Mouse (Mus musculus): ENCODE data around the gene Golph3. TPM values are rescaled to one million over a fixed set of nuclear protein-coding genes. Genes with fewer than 3 reads are reported as not detected.
A peak's percentile ranks its signal among the peaks of the same experiment; 100 is the strongest.

Golph3 gene
- total and polyA plus RNA-seq, 3 experiments = 81.1 to 149 (median 99.2) TPM

- peak; percentile 34; the same call in 1 of the 2 replicates for TF ChIP-seq GATA1 (IDR thresholded peaks at IDR 0.05; ENCODE audit: low read depth, low read length)
- TF ChIP-seq MXI1 (IDR thresholded peaks at IDR 0.05; ENCODE audit: low read depth, low read length) = peak; percentile 16; the same call in 1 of the 2 replicates
- TF ChIP-seq CTCF (IDR thresholded peaks at IDR 0.05 in 2 of 3, conservative IDR thresholded peaks at IDR 0.05 in 1 of 3; ENCODE audit: control insufficient read depth in 1 of 3, insufficient read depth in 1 of 3, low read depth in 2 of 3, low read length in 3 of 3, poor library complexity in 1 of 3, severe bottlenecking in 1 of 3) = no peak
- TF ChIP-seq EP300 (IDR thresholded peaks at IDR 0.05; ENCODE audit: low read depth in 1 of 2, low read length in 2 of 2) = peak; percentile 18 to 56; a peak in 3 of 4 replicates
- TF ChIP-seq ETS1 (IDR thresholded peaks at IDR 0.05; ENCODE audit: low read depth, low read length) = peak; percentile 58; the same call in 1 of the 2 replicates
- no peak for TF ChIP-seq RAD21 (IDR thresholded peaks at IDR 0.05; ENCODE audit: low read depth, low read length)
- no peak for TF ChIP-seq CHD1 (IDR thresholded peaks at IDR 0.05; ENCODE audit: low read depth, low read length)
- no peak for TF ChIP-seq JUND (IDR thresholded peaks at IDR 0.05; ENCODE audit: low read depth, low read length)
- TF ChIP-seq KAT2A (conservative IDR thresholded peaks at IDR 0.05; ENCODE audit: low read depth, low read length) = no peak
- no peak for TF ChIP-seq HCFC1 (IDR thresholded peaks at IDR 0.05; ENCODE audit: low read depth, low read length)
- no peak for TF ChIP-seq POLR2AphosphoS5 (IDR thresholded peaks at IDR 0.05; ENCODE audit: borderline replicate concordance, low read depth, low read length)
- no peak for TF ChIP-seq ZMIZ1 (IDR thresholded peaks at IDR 0.05; ENCODE audit: low read depth, low read length)
- peak; percentile 38 for TF ChIP-seq TCF12 (IDR thresholded peaks at IDR 0.05; ENCODE audit: low read depth, low read length)
- no peak for TF ChIP-seq POLR2A (IDR thresholded peaks at IDR 0.05; ENCODE audit: control insufficient read depth in 1 of 2, insufficient read depth in 1 of 2, low read depth in 1 of 2, low read length in 2 of 2, poor library complexity in 1 of 2)
- no peak for TF ChIP-seq POLR2AphosphoS2 (IDR thresholded peaks at IDR 0.05; ENCODE audit: low read length)
- no peak for TF ChIP-seq BHLHE40 (IDR thresholded peaks at IDR 0.05; ENCODE audit: borderline replicate concordance, low read depth, low read length)
- no peak for TF ChIP-seq TBP (IDR thresholded peaks at IDR 0.05; ENCODE audit: low read depth, low read length)
- TF ChIP-seq E2F4 (IDR thresholded peaks at IDR 0.05; ENCODE audit: borderline replicate concordance, low read depth, low read length) = no peak
- Histone ChIP-seq H3K9me3 (replicated peaks; ENCODE audit: insufficient read depth, low read length) (no peaks in the 10 kb centered on the region), H3K4me3 (ENCODE audit: control insufficient read depth in 1 of 2, insufficient read depth in 1 of 2, low read depth in 2 of 2, low read length in 2 of 2) (no peak overlapping the region), H3K27me3 (ENCODE audit: control insufficient read depth in 1 of 2, insufficient read depth in 2 of 2, low read length in 2 of 2) (no peaks in the 10 kb centered on the region), H3K9ac (ENCODE audit: control insufficient read depth, low read depth, low read length, poor library complexity, severe bottlenecking) (no peak overlapping the region), H3K4me1 (ENCODE audit: control insufficient read depth in 1 of 2, insufficient read depth in 2 of 2, low read length in 2 of 2) (peaks cover 0 to 4% of the 10 kb centered on the region in 2 experiments; a peak in 2 of 4 replicates), H3K36me3 (ENCODE audit: control insufficient read depth in 1 of 2, insufficient read depth in 2 of 2, low read length in 2 of 2) (peaks cover 0 to 8% of the 10 kb centered on the region in 2 experiments; a peak in 2 of 4 replicates), H3K79me2 (ENCODE audit: control insufficient read depth, insufficient read depth, low read length, poor library complexity) (no peaks in the 10 kb centered on the region), H3K27ac (ENCODE audit: control insufficient read depth, low read depth, low read length) (no peak overlapping the region)
- no peak for DNase-seq (ENCODE audit: low read depth, low spot score)
These were observed 29.5 kb upstream of the Golph3 start for GRCm38 (mm10) chr15:12291757-12292156.

- no peaks in the 10 kb centered on the region for H3K27me3 ChIP-seq (ENCODE audit: control insufficient read depth in 1 of 2, insufficient read depth in 2 of 2, low read length in 2 of 2)
- H3K79me2 ChIP-seq (ENCODE audit: control insufficient read depth, insufficient read depth, low read length, poor library complexity) = no peaks in the 10 kb centered on the region
- no peak overlapping the region for H3K9ac ChIP-seq (ENCODE audit: control insufficient read depth, low read depth, low read length, poor library complexity, severe bottlenecking)
- no peak for DNase-seq (ENCODE audit: low read depth, low spot score)
- TF ChIP-seq MAX (IDR thresholded peaks at IDR 0.05; ENCODE audit: low read length) (no peak), SIN3A (IDR thresholded peaks at IDR 0.05; ENCODE audit: low read length) (no peak), MXI1 (IDR thresholded peaks at IDR 0.05; ENCODE audit: low read depth, low read length) (no peak), HCFC1 (IDR thresholded peaks at IDR 0.05; ENCODE audit: low read depth, low read length) (no peak), ZC3H11A (IDR thresholded peaks at IDR 0.05; ENCODE audit: low read depth, low read length) (no peak), E2F4 (IDR thresholded peaks at IDR 0.05; ENCODE audit: borderline replicate concordance, low read depth, low read length) (no peak), POLR2AphosphoS2 (IDR thresholded peaks at IDR 0.05; ENCODE audit: low read length) (no peak), MAZ (IDR thresholded peaks at IDR 0.05; ENCODE audit: low read depth, low read length) (no peak), CHD1 (IDR thresholded peaks at IDR 0.05; ENCODE audit: low read depth, low read length) (no peak), NELFE (IDR thresholded peaks at IDR 0.05; ENCODE audit: low read depth, low read length) (no peak), CHD2 (IDR thresholded peaks at IDR 0.05; ENCODE audit: low read length) (no peak), GABPA (IDR thresholded peaks at IDR 0.05; ENCODE audit: low read depth, low read length) (no peak), ZNF384 (IDR thresholded peaks at IDR 0.05; ENCODE audit: low read depth, low read length) (no peak), NRF1 (IDR thresholded peaks at IDR 0.05; ENCODE audit: insufficient read depth, low read depth, low read length, poor library complexity, severe bottlenecking) (no peak), MEF2A (IDR thresholded peaks at IDR 0.05; ENCODE audit: extremely low read depth, insufficient replicate concordance, low read depth, low read length, poor library complexity, severe bottlenecking) (no peak), POLR2AphosphoS5 (IDR thresholded peaks at IDR 0.05; ENCODE audit: borderline replicate concordance, low read depth, low read length) (no peak), ZMIZ1 (IDR thresholded peaks at IDR 0.05; ENCODE audit: low read depth, low read length) (no peak), SMC3 (IDR thresholded peaks at IDR 0.05; ENCODE audit: low read depth, low read length) (no peak), POLR2A (IDR thresholded peaks at IDR 0.05; ENCODE audit: control insufficient read depth in 1 of 2, insufficient read depth in 1 of 2, low read depth in 1 of 2, low read length in 2 of 2, poor library complexity in 1 of 2) (no peak)
- peaks cover 0 to 7% of the 10 kb centered on the region in 2 experiments; a peak in 2 of 4 replicates for H3K36me3 ChIP-seq (ENCODE audit: control insufficient read depth in 1 of 2, insufficient read depth in 2 of 2, low read length in 2 of 2)
- H3K27ac ChIP-seq (ENCODE audit: control insufficient read depth, low read depth, low read length) = no peak overlapping the region
- no peak overlapping the region for H3K4me3 ChIP-seq (ENCODE audit: control insufficient read depth in 1 of 2, insufficient read depth in 1 of 2, low read depth in 2 of 2, low read length in 2 of 2)
- H3K9me3 ChIP-seq (replicated peaks; ENCODE audit: insufficient read depth, low read length) = no peaks in the 10 kb centered on the region
- H3K4me1 ChIP-seq (ENCODE audit: control insufficient read depth in 1 of 2, insufficient read depth in 2 of 2, low read length in 2 of 2) = peaks cover 0 to 4% of the 10 kb centered on the region in 2 experiments; a peak in 2 of 4 replicates
These were observed 25.0 kb upstream of the Golph3 start for GRCm38 (mm10) chr15:12296228-12296627.

All from MEL (cell line).